Mouse (Mus musculus) MEL (cell line): ENCODE measurements around the gene Pard3. TPM values are rescaled to one million over a fixed set of nuclear protein-coding genes. Genes with fewer than 3 reads are reported as not detected.

Experiments used
- DNase-seq: peaks from one replicate; pipeline ENCODE4 v3.0.0; 2011; ENCODE audit warnings: low read depth, low spot score
- H3K27ac ChIP-seq: 2 replicates; pipeline ENCODE4 v1.5.1; 2012; ENCODE audit warnings: low read depth, mild to moderate bottlenecking, control low read depth, low read length, moderate library complexity; ENCODE audit not compliant: control insufficient read depth
- H3K27me3 ChIP-seq, 2 experiments: fragments of 150-350 bp in 1 of 2; sonication (generic) in 1 of 2; 2 replicates each; pipeline ENCODE4 v1.6.1; 2012; ENCODE audit warnings: low read length in 2 of 2, mild to moderate bottlenecking in 2 of 2, improper control_type of control experiment in 1 of 2, moderate library complexity in 1 of 2; ENCODE audit not compliant: insufficient read depth in 2 of 2, control insufficient read depth in 1 of 2
- H3K36me3 ChIP-seq, 2 experiments: 2 replicates each; pipeline ENCODE4 v1.6.1; 2012 to 2014; ENCODE audit warnings: low read length in 2 of 2, improper control_type of control experiment in 1 of 2, inconsistent platforms in 1 of 2, mild to moderate bottlenecking in 1 of 2; ENCODE audit not compliant: insufficient read depth in 2 of 2, control insufficient read depth in 1 of 2
- H3K4me1 ChIP-seq, 2 experiments: fragments of 150-350 bp in 1 of 2; sonication (generic) in 1 of 2; 2 replicates each; pipeline ENCODE4 v1.6.1; 2012; ENCODE audit warnings: low read length in 2 of 2, improper control_type of control experiment in 1 of 2, mild to moderate bottlenecking in 1 of 2; ENCODE audit not compliant: insufficient read depth in 2 of 2, control insufficient read depth in 1 of 2
- H3K4me3 ChIP-seq, 2 experiments: fragments of 150-350 bp in 1 of 2; sonication (generic) in 1 of 2; 2 replicates each; pipeline ENCODE4 v1.5.1; 2012; ENCODE audit warnings: low read depth in 2 of 2, low read length in 2 of 2, mild to moderate bottlenecking in 2 of 2, moderate library complexity in 2 of 2, control low read depth in 1 of 2, improper control_type of control experiment in 1 of 2; ENCODE audit not compliant: control insufficient read depth in 1 of 2, insufficient read depth in 1 of 2
- H3K79me2 ChIP-seq: 2 replicates; pipeline ENCODE4 v1.6.1; 2012; ENCODE audit warnings: mild to moderate bottlenecking, low read length, moderate library complexity; ENCODE audit not compliant: control insufficient read depth, poor library complexity, insufficient read depth
- H3K9ac ChIP-seq: 2 replicates; pipeline ENCODE4 v1.6.1; 2012; ENCODE audit warnings: low read depth, mild to moderate bottlenecking, control low read depth, low read length, moderate library complexity; ENCODE audit not compliant: control insufficient read depth, poor library complexity, severe bottlenecking
- H3K9me3 ChIP-seq: fragments of 150-350 bp; sonication (generic); replicated peaks from 2 replicates; pipeline ENCODE4 v1.6.1; 2012; ENCODE audit warnings: mild to moderate bottlenecking, low read length, improper control_type of control experiment, moderate library complexity; ENCODE audit not compliant: insufficient read depth
- BHLHE40 ChIP-seq: IDR thresholded peaks from 2 replicates; pipeline ENCODE4 v1.6.1; 2012; ENCODE audit warnings: low read depth, mild to moderate bottlenecking, inconsistent platforms, low read length, improper control_type of control experiment, borderline replicate concordance
- CHD1 ChIP-seq: IDR thresholded peaks from 2 replicates; pipeline ENCODE4 v1.6.1; 2012; ENCODE audit warnings: low read depth, mild to moderate bottlenecking, inconsistent platforms, low read length, improper control_type of control experiment
- E2F4 ChIP-seq: IDR thresholded peaks from 2 replicates; pipeline ENCODE4 v1.6.1; 2011; ENCODE audit warnings: low read depth, low read length, improper control_type of control experiment, borderline replicate concordance
- ELF1 ChIP-seq: IDR thresholded peaks from 2 replicates; pipeline ENCODE4 v1.6.1; 2014; ENCODE audit warnings: low read depth, mild to moderate bottlenecking, inconsistent platforms, low read length, improper control_type of control experiment, moderate library complexity
- EP300 ChIP-seq, 2 experiments: IDR thresholded peaks; 2 replicates each; pipeline ENCODE4 v1.6.1; 2011; ENCODE audit warnings: improper control_type of control experiment in 2 of 2, low read length in 2 of 2, low read depth in 1 of 2, mild to moderate bottlenecking in 1 of 2
- GATA1 ChIP-seq: IDR thresholded peaks from 2 replicates; pipeline ENCODE4 v1.6.1; 2011; ENCODE audit warnings: low read depth, low read length, improper control_type of control experiment
- KAT2A ChIP-seq: conservative IDR thresholded peaks from 2 replicates; pipeline ENCODE4 v1.6.1; 2012; ENCODE audit warnings: low read depth, low read length, improper control_type of control experiment, inconsistent platforms
- MEF2A ChIP-seq: IDR thresholded peaks from 2 replicates; pipeline ENCODE4 v1.6.1; 2014; ENCODE audit warnings: low read depth, mild to moderate bottlenecking, inconsistent platforms, low read length, improper control_type of control experiment; ENCODE audit not compliant: poor library complexity, insufficient replicate concordance, severe bottlenecking; ENCODE audit errors: extremely low read depth
- MYB ChIP-seq: IDR thresholded peaks from 2 replicates; pipeline ENCODE4 v1.6.1; 2011; ENCODE audit warnings: mild to moderate bottlenecking, low read depth, low read length, improper control_type of control experiment
- POLR2A ChIP-seq, 2 experiments: IDR thresholded peaks; 2 replicates each; pipeline ENCODE4 v1.6.1; 2011 to 2012; ENCODE audit warnings: low read length in 2 of 2, mild to moderate bottlenecking in 2 of 2, control low read depth in 1 of 2, improper control_type of control experiment in 1 of 2, low read depth in 1 of 2, moderate library complexity in 1 of 2; ENCODE audit not compliant: control insufficient read depth in 1 of 2, insufficient read depth in 1 of 2, poor library complexity in 1 of 2
- RAD21 ChIP-seq: IDR thresholded peaks from 2 replicates; pipeline ENCODE4 v1.6.1; 2011; ENCODE audit warnings: mild to moderate bottlenecking, low read depth, low read length, improper control_type of control experiment
- RCOR1 ChIP-seq: IDR thresholded peaks from 2 replicates; pipeline ENCODE4 v1.6.1; 2012; ENCODE audit warnings: low read depth, mild to moderate bottlenecking, inconsistent platforms, low read length, improper control_type of control experiment
- SMC3 ChIP-seq: IDR thresholded peaks from 2 replicates; pipeline ENCODE4 v1.6.1; 2011; ENCODE audit warnings: low read depth, low read length, improper control_type of control experiment
- USF2 ChIP-seq, 2 experiments: IDR thresholded peaks; 2 replicates each; pipeline ENCODE4 v1.6.1; 2011 to 2012; ENCODE audit warnings: improper control_type of control experiment in 2 of 2, low read length in 2 of 2, borderline replicate concordance in 1 of 2, inconsistent platforms in 1 of 2, low read depth in 1 of 2, mild to moderate bottlenecking in 1 of 2; ENCODE audit not compliant: insufficient read depth in 1 of 2
- ZNF384 ChIP-seq: IDR thresholded peaks from 2 replicates; pipeline ENCODE4 v1.6.1; 2012; ENCODE audit warnings: low read depth, mild to moderate bottlenecking, inconsistent platforms, low read length, improper control_type of control experiment
- polyA plus RNA-seq, 2 experiments: library from polyadenylated mRNA; stranded (reverse) in 1 of 2; unstranded in 1 of 2; fragments of >175 nt in 1 of 2; fragments of >200 nt in 1 of 2; gene quantifications; 2 replicates each; pipeline versions ENCODE4 v1.2.1 to v1.2.4; 2012; ENCODE audit warnings: low replicate concordance in 2 of 2, low read depth in 1 of 2; ENCODE audit not compliant: insufficient read length in 2 of 2, insufficient read depth in 1 of 2, missing spikeins in 1 of 2
- total RNA-seq: library from RNA; depleted of rRNA; stranded (reverse); fragments of 300-350 nt; gene quantifications from 2 replicates; pipeline ENCODE4 v1.2.3, GENCODE M21; 2012

The Pard3 gene
- total and polyA plus RNA-seq, 3 experiments: not detected

DNA sequence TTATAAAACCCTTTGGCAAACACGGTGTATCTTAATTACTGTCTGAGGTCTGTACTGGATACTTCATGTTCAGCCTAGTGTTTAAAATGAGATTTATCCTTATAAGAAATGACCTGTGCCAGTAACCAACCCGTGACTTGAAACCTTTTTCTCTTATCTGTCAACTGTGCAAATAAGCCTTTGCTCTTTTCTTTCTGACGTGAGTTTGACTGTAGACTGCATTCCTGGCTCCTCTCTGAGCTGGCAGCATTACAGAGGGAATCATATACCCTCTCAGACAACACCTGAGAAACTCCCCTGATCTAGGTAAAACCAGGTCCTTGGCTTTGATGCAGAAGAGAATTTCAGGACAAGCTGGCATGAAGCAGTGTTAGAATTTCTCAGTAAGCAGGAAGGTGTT, 394.2 kb downstream of the Pard3 start:
- Histone ChIP-seq H3K9me3 (no peaks in the 10 kb centered on the region; the same call in 1 of the 2 replicates), H3K79me2 (no peaks in the 10 kb centered on the region), H3K27ac (no peak overlapping the region), H3K27me3 (no peaks in the 10 kb centered on the region), H3K36me3 (no peaks in the 10 kb centered on the region), H3K9ac (no peak overlapping the region), H3K4me1 (no peaks in the 10 kb centered on the region), H3K4me3 (no peak overlapping the region)
- DNase-seq: no peak
- no peak for TF ChIP-seq ZNF384
- TF ChIP-seq MYB: no peak
- no peak for TF ChIP-seq MEF2A
- no peak for TF ChIP-seq CHD1
- TF ChIP-seq RCOR1: no peak
- no peak for TF ChIP-seq GATA1

DNA sequence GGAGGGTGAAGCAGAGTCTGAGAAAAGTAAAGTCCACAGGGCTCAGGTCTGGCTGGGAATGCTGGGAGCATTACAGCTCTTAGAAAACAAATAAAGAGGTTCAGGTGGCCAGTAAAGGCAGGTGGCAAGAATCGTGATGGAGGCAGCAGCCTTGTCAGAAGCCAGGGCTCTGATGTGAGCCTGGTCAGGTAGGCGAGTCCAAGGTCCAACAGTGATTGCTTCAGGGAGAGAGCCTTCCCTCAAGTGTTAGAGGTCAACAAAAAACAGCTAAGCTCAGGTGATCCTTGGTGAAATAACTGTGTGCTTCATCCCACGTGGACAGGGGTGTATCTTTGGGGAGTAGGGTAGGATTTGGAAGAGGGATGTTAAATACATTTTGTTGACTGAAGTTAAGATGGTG, 397.5 kb downstream of the Pard3 start:
- Histone ChIP-seq H3K27me3 (no peaks in the 10 kb centered on the region), H3K9ac (no peak overlapping the region), H3K36me3 (no peaks in the 10 kb centered on the region), H3K4me1 (no peaks in the 10 kb centered on the region), H3K27ac (no peak overlapping the region), H3K9me3 (no peaks in the 10 kb centered on the region), H3K4me3 (no peak overlapping the region)
- no peak for DNase-seq
- no peak for TF ChIP-seq GATA1
- no peak for TF ChIP-seq RCOR1
- no peak for TF ChIP-seq SMC3
- TF ChIP-seq USF2 (IDR thresholded peaks at IDR 0.05; ENCODE audit: borderline replicate concordance in 1 of 2, insufficient read depth in 1 of 2, low read depth in 1 of 2, low read length in 2 of 2): no peak
- no peak for TF ChIP-seq ELF1
- TF ChIP-seq EP300 (IDR thresholded peaks at IDR 0.05; ENCODE audit: low read depth in 1 of 2, low read length in 2 of 2): no peak
- TF ChIP-seq MEF2A: no peak
- no peak for TF ChIP-seq E2F4
- TF ChIP-seq RAD21: no peak
- TF ChIP-seq CHD1: no peak
- TF ChIP-seq, all 39 proteins: peak for 0
- H3K79me2 ChIP-seq: no peaks in the 10 kb centered on the region

DNA sequence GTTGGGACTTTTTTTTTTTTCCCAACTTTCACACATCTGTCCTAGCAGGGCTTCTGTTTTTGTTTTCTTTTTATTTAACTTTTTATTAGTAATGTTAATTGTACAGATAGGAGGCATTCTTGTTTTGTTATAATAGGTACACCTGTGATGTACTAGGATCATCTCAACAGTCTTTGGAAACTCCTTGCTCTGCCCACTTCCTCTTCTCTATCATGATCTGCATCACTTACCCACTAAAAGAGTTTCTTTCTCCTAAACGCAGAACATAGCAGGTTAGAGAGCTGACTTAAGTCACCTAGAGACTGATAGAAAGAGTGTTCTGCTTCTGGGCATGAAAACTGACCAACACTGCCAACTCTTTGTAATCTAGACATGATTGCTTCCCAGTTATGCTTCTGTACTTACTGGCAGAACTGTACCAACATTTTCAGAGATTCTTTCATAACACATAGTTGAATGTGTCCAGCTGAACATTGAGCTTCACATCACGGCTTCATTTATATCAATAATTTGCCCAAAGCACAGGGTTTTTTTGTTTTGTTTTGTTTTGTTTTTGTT, 398.8 kb downstream of the Pard3 start:
- H3K9ac ChIP-seq: no peak overlapping the region
- no peak overlapping the region for H3K4me3 ChIP-seq
- H3K9me3 ChIP-seq: no peaks in the 10 kb centered on the region
- H3K27ac ChIP-seq: no peak overlapping the region
- H3K4me1 ChIP-seq: no peaks in the 10 kb centered on the region
- TF ChIP-seq KAT2A: no peak
- TF ChIP-seq BHLHE40: no peak
- TF ChIP-seq CHD1: no peak
- TF ChIP-seq USF2 (IDR thresholded peaks at IDR 0.05; ENCODE audit: borderline replicate concordance in 1 of 2, insufficient read depth in 1 of 2, low read depth in 1 of 2, low read length in 2 of 2): no peak
- TF ChIP-seq POLR2A (IDR thresholded peaks at IDR 0.05; ENCODE audit: control insufficient read depth in 1 of 2, insufficient read depth in 1 of 2, low read depth in 1 of 2, low read length in 2 of 2, poor library complexity in 1 of 2): no peak
- no peaks in the 10 kb centered on the region for H3K79me2 ChIP-seq
- DNase-seq: no peak
- H3K36me3 ChIP-seq: no peaks in the 10 kb centered on the region
- H3K27me3 ChIP-seq: no peaks in the 10 kb centered on the region
